Mouse (Mus musculus): ENCODE measurements around the gene Olfr95. TPM values are rescaled to one million over a fixed set of nuclear protein-coding genes. Genes with fewer than 3 reads are reported as not detected.
"Not testable (repeated sequence)": the region's sequence is repeated elsewhere in the genome, so short reads cannot be mapped to it uniquely, and the experiment has no call there.

Olfr95 gene
- not detected for total RNA-seq (2021)
- long read RNA-seq, experiment 1 = 0 reads
- long read RNA-seq, experiment 2 = 0 reads

- DNase-seq = no peak
Measured at GRCm38 (mm10) chr17:37213018-37213417, at the start of gene Olfr95. Gene Olfr95 (minus strand): TSS chr17:37213118.

DNA sequence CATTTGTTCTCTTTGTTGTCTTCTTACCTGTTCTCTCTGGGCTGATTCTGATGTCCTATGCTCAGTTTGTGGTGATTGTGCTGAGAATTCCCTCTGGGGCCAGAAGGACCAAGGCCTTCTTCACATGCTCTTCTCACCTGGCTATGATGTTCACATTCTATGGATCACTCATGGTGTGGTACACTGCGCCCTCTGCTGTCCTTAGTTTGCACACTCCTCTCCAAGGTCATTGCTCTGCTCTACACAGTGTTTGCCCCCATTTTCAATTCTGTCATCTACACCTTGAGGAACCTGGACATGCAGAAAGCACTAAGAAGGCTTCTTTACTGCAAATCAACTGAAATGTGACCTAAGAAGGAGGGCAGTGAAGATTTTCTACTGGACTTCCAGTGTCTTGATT, 37.6 kb upstream of the Olfr95 start:
- DNase-seq = no peak

DNA sequence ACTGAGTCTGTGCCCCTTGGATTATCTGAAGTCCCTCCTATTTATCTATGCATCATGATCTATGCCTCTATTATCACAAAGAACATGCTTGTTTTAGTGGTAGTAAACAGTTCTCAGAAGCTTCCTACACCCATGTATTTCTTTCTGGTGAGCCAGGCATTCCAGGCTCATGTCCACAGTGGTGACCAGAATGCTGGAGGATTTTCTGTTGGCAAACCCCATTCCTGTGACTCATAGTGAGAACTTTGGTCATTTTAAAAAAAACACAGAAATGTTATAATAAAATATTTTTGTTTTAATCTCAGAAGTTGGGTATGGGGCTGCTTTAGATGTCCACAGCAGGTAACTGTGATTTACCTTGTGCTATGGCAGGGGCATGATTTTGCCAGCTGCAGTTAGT, 36.5 kb upstream of the Olfr95 start:
- DNase-seq = no peak

DNA sequence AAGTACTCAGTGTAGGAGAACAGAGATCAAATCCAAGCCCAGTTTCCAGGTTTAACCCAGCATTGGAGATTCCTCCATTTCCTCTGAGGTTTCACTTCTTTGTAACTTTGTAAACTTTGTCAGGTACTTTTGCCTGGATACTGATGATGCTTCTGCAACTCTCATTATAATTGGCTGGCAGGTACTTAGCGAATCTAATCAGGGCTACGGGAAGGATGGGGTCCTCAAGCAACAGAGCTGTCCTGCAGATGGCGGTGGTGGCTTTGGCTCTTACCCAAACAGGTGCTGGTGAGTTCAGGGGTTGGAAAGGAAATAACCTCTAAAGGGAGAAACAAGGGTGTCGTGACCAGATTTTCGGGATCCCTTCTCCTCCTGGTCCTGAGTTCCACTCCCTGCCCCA, 33.8 kb upstream of the Olfr95 start:
- DNase-seq = peak; percentile 9

GRCm38 (mm10) chr17:37242198-37242597, 29.3 kb upstream of the Olfr95 start:
- no peak for DNase-seq

GRCm38 (mm10) chr17:37237230-37237629, 24.3 kb upstream of the Olfr95 start, which contains the start of gene Olfr97:
Gene Olfr97 (minus strand): TSS chr17:37237330.
- DNase-seq = not testable (repeated sequence)

- DNase-seq = no peak
Measured at GRCm38 (mm10) chr17:37221879-37222278, 9.0 kb upstream of the Olfr95 start.

GRCm38 (mm10) chr17:37219846-37220245, 6.9 kb upstream of the Olfr95 start, which contains the start of gene Olfr96:
Gene Olfr96 (plus strand): TSS chr17:37220146.
- DNase-seq = no peak

- no peak for DNase-seq
Measured at GRCm38 (mm10) chr17:37218486-37218885, 5.6 kb upstream of the Olfr95 start.

DNA sequence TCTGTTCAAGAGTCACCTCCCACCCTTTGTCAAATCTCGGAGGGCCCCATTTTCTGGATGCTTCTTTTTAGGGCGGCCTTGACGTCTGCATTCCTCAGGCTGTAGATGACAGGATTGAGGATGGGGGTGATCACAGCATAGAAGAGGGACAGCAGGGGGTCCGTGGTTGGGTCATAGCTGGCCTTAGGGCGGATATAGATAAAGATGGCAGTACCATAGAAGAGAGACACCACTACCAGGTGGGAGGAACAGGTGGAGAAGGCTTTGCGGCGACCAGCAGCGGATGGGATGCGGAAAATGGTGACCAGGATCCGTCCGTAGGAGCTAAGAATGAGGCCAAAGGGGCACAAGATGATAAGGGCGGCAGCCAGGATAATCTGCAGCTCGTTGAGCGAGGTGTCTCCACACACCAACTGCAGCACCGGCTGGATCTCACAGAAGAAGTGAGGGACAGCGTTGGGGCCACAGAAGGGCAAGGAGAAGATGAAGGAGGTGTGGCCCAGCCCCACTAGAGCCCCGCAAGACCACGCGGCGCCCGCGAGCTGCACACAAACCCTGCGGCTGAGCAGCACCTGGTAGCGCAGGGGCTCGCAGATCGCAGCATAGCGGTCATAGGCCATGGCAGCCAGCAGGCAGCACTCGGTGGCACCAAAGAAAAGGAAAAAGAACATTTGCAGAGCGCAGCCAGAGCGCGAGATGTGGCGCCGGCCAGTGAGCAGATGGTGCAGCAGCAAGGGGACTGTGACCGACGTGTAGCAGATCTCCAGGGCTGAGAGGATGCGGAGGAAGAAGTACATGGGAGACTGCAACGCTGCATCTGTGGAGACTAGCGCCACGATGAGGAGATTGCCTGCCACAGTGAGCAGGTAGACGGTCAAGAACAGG, 1.8 kb downstream of the Olfr95 start:
- DNase-seq = no peak

DNA sequence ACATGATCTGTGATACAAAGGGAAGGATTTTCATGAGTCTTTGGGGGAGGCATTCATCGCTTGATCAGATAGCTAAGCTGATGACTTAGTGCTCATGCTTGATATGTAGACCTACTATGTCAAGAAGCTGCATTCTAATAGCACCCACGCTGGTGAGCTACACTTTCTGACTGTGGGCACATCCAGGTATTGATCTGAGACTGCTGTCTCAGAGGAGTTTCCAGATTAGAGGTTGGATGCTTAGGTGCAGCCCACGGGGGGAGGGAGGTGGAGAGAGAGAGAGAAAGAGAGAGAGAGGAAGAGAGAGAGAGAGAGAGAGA, 9.0 kb downstream of the Olfr95 start:
- no peak for DNase-seq

DNA sequence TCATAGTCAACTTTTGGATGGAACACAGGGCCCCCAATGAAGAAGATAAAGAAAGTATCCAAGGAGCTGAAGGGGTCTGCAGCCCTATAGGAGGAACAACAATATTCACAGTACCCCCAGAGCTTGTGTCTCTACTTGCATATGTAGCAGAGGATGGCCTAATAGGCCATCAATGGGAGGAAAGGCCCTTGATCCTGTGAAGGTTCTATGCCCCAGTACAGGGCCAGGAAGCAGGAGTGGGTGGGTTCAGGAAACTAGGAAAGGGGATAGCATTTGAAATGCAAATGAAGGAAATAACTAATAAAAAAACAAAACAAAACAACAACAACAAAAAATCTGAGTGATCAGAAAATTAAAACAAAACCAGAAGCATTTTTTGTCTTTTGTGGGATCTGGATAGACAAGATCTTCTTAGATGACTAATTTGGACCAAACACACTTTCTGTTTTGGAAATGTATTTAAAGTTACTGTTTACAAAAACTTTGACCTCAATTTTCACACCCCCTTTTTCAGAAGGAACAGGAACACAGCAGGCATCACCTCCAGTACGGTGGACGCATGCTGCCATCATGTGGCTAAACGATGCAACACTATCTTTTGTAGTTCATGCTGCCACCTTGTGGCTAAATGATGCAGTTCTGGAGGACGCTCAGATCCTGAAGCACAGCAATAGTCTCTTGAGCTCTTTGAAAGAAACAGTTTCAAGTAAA, 9.6 kb downstream of the Olfr95 start:
- peak; percentile 77 for DNase-seq

GRCm38 (mm10) chr17:37200894-37201293, 12.0 kb downstream of the Olfr95 start, which contains the start of gene Olfr94:
Gene Olfr94 (minus strand): TSS chr17:37200994.
- DNase-seq = no peak

DNA sequence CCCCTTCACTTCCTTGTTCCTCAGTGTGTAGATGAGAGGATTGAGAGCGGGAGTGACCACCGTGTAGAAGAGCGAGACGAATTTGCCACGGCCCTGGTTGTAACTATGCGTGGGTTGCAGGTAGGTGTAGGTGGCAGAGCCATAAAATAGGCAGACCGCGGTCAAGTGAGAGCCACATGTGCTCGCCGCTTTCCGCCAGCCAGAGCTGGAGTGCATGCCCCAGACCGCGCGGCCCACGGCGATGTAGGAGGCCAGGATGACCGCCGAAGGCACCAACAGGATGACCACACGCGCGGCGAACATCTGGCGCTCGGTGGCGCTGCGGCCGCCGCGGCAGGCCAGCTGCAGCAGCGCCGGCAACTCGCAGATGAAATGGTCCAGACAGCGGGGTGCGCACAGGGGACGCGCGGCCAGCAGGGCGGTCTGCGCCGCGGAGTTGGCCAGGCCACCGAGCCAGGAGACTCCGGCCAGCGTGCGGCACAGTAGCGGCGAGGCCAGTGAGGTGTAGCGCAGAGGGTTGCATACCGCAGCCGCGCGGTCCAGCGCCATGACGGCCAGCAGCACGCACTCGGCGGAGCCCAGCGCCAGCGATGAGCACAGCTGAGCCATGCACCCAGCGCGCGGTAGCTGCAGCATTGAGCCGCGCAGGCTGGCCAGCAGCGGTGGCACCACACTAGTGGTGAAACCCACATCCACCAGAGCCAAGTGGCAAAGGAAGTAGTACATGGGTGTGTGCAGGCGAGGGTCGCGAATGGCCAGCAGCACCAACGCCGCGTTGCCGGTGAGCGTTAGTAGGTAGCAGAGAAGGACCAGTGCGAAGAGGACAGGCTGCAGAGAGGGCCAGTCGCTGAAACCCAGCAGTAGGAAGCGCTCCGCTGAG, 15.8 kb downstream of the Olfr95 start:
- DNase-seq = peak; percentile 26

DNA sequence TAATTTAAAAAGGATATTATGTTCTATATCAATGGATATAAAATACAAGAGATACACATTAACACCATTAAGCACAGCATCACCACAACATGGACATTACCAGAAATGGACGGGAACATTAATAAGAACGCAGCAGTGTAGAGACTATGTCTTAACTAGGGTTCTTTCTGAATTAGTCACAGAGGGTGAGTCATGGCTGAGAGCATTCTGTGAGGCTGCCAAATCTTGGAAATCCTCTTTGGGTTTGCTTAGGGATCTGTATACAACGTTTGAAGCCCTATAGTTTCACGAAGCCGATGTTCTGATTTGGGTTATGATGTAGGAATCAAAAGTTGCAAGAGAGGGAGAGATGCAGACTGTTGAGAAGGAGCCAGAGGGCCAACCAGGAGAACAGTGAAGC, 18.1 kb downstream of the Olfr95 start:
- DNase-seq = no peak

DNA sequence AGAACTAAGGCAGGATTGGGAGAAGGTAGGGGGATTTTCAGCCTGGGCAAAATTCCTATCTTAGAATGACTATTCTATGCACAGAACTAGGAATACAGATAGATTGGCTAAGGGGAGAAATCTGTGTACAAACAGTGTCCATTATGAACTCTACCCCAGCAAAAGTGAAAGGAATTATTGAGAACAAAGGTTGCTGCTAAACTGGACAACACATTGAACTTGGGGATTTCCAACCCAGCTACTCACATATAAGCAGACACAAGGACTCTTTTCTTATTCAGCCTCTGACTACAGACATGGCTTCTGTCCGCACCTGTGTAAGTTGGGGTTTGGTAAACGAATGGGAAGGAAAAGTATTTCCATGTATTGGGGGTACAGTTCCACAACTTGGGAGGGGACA, 19.3 kb downstream of the Olfr95 start, which contains the start of gene Ubd:
Gene Ubd (plus strand): TSS at position 237 of the 400 bp plus-strand sequence.
- no peak for DNase-seq

- DNase-seq = no peak
Measured at GRCm38 (mm10) chr17:37193032-37193431, 19.9 kb downstream of the Olfr95 start.

DNA sequence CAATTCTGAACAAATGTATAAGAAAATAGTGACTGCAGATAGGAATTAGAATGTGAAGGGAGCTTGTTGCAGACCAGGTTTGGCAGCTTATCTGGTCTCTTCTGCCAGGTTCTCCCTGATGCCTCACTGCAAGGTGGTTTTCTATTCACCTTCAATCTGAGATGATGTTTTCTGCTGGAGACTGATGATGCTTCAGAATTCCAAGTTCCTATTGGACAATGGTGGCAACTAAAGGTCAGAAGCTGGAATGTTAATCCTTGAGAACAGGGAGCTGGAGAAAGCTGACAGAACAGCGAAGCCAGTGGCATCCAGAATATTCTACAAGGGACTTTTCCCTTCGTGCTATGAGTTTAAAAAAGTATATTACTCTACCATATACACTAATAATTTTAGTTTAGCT, 22.2 kb downstream of the Olfr95 start:
- no peak for DNase-seq

DNA sequence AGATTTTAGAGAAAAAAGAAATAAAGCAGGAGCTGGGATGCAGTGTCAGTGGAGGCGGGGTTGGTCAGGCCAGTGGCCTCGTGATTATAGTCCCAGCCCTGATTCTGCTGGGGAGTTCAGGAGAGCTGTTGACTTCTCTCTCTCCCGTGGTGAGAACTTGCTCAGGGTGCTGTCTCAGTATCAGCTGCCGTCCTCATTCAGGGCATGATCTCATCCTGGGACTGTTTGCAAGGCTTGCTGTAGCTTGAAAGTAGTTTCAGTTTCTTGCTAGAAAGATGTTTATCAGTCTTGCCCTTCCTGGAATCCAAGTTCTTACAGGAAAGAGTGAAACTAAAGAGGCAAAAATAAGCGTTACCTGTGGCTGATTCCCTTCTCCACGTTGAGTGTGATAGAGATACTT, 27.4 kb downstream of the Olfr95 start:
- no peak for DNase-seq

- DNase-seq = no peak
Measured at GRCm38 (mm10) chr17:37161394-37161793, 51.5 kb downstream of the Olfr95 start, which contains the start of gene Olfr93. Gene Olfr93 (minus strand): TSS chr17:37161494.
